Mouse (Mus musculus) MEL (cell line): Measurements from ENCODE around the gene Kdm4d. TPM values are rescaled to one million over a fixed set of nuclear protein-coding genes. Genes with fewer than 3 reads are reported as not detected.

Experiments used
- DNase-seq: peaks from one replicate; pipeline ENCODE4 v3.0.0; 2011; ENCODE audit warnings: low read depth, low spot score
- H3K27ac ChIP-seq: 2 replicates; pipeline ENCODE4 v1.5.1; 2012; ENCODE audit warnings: low read depth, mild to moderate bottlenecking, control low read depth, low read length, moderate library complexity; ENCODE audit not compliant: control insufficient read depth
- H3K27me3 ChIP-seq, 2 experiments: fragments of 150-350 bp in 1 of 2; sonication (generic) in 1 of 2; 2 replicates each; pipeline ENCODE4 v1.6.1; 2012; ENCODE audit warnings: low read length in 2 of 2, mild to moderate bottlenecking in 2 of 2, improper control_type of control experiment in 1 of 2, moderate library complexity in 1 of 2; ENCODE audit not compliant: insufficient read depth in 2 of 2, control insufficient read depth in 1 of 2
- H3K36me3 ChIP-seq, 2 experiments: 2 replicates each; pipeline ENCODE4 v1.6.1; 2012 to 2014; ENCODE audit warnings: low read length in 2 of 2, improper control_type of control experiment in 1 of 2, inconsistent platforms in 1 of 2, mild to moderate bottlenecking in 1 of 2; ENCODE audit not compliant: insufficient read depth in 2 of 2, control insufficient read depth in 1 of 2
- H3K4me1 ChIP-seq, 2 experiments: fragments of 150-350 bp in 1 of 2; sonication (generic) in 1 of 2; 2 replicates each; pipeline ENCODE4 v1.6.1; 2012; ENCODE audit warnings: low read length in 2 of 2, improper control_type of control experiment in 1 of 2, mild to moderate bottlenecking in 1 of 2; ENCODE audit not compliant: insufficient read depth in 2 of 2, control insufficient read depth in 1 of 2
- H3K4me3 ChIP-seq, 2 experiments: fragments of 150-350 bp in 1 of 2; sonication (generic) in 1 of 2; 2 replicates each; pipeline ENCODE4 v1.5.1; 2012; ENCODE audit warnings: low read depth in 2 of 2, low read length in 2 of 2, mild to moderate bottlenecking in 2 of 2, moderate library complexity in 2 of 2, control low read depth in 1 of 2, improper control_type of control experiment in 1 of 2; ENCODE audit not compliant: control insufficient read depth in 1 of 2, insufficient read depth in 1 of 2
- H3K79me2 ChIP-seq: 2 replicates; pipeline ENCODE4 v1.6.1; 2012; ENCODE audit warnings: mild to moderate bottlenecking, low read length, moderate library complexity; ENCODE audit not compliant: control insufficient read depth, poor library complexity, insufficient read depth
- H3K9ac ChIP-seq: 2 replicates; pipeline ENCODE4 v1.6.1; 2012; ENCODE audit warnings: low read depth, mild to moderate bottlenecking, control low read depth, low read length, moderate library complexity; ENCODE audit not compliant: control insufficient read depth, poor library complexity, severe bottlenecking
- H3K9me3 ChIP-seq: fragments of 150-350 bp; sonication (generic); replicated peaks from 2 replicates; pipeline ENCODE4 v1.6.1; 2012; ENCODE audit warnings: mild to moderate bottlenecking, low read length, improper control_type of control experiment, moderate library complexity; ENCODE audit not compliant: insufficient read depth
- CHD1 ChIP-seq: IDR thresholded peaks from 2 replicates; pipeline ENCODE4 v1.6.1; 2012; ENCODE audit warnings: low read depth, mild to moderate bottlenecking, inconsistent platforms, low read length, improper control_type of control experiment
- CTCF ChIP-seq, 3 experiments: IDR thresholded peaks in 2 of 3; conservative IDR thresholded peaks in 1 of 3; 2 replicates each; pipeline ENCODE4 v1.5.1; 2011 to 2012; ENCODE audit warnings: low read length in 3 of 3, low read depth in 2 of 3, mild to moderate bottlenecking in 2 of 3, improper control_type of control experiment in 1 of 3, inconsistent platforms in 1 of 3, mixed read lengths in 1 of 3, moderate library complexity in 1 of 3; ENCODE audit not compliant: control insufficient read depth in 1 of 3, insufficient read depth in 1 of 3, poor library complexity in 1 of 3, severe bottlenecking in 1 of 3
- E2F4 ChIP-seq: IDR thresholded peaks from 2 replicates; pipeline ENCODE4 v1.6.1; 2011; ENCODE audit warnings: low read depth, low read length, improper control_type of control experiment, borderline replicate concordance
- EP300 ChIP-seq, 2 experiments: IDR thresholded peaks; 2 replicates each; pipeline ENCODE4 v1.6.1; 2011; ENCODE audit warnings: improper control_type of control experiment in 2 of 2, low read length in 2 of 2, low read depth in 1 of 2, mild to moderate bottlenecking in 1 of 2
- ETS1 ChIP-seq: IDR thresholded peaks from 2 replicates; pipeline ENCODE4 v1.6.1; 2012; ENCODE audit warnings: low read depth, mild to moderate bottlenecking, inconsistent platforms, low read length, improper control_type of control experiment, moderate library complexity
- GATA1 ChIP-seq: IDR thresholded peaks from 2 replicates; pipeline ENCODE4 v1.6.1; 2011; ENCODE audit warnings: low read depth, low read length, improper control_type of control experiment
- HCFC1 ChIP-seq: IDR thresholded peaks from 2 replicates; pipeline ENCODE4 v1.6.1; 2012; ENCODE audit warnings: low read depth, mild to moderate bottlenecking, inconsistent platforms, low read length, improper control_type of control experiment, moderate library complexity
- JUND ChIP-seq: IDR thresholded peaks from 2 replicates; pipeline ENCODE4 v1.6.1; 2011; ENCODE audit warnings: low read depth, mild to moderate bottlenecking, improper control_type of control experiment, low read length
- KAT2A ChIP-seq: conservative IDR thresholded peaks from 2 replicates; pipeline ENCODE4 v1.6.1; 2012; ENCODE audit warnings: low read depth, low read length, improper control_type of control experiment, inconsistent platforms
- MAFK ChIP-seq: IDR thresholded peaks from 2 replicates; pipeline ENCODE4 v1.6.1; 2011; ENCODE audit warnings: low read depth, mild to moderate bottlenecking, low read length, improper control_type of control experiment, borderline replicate concordance
- MAZ ChIP-seq: IDR thresholded peaks from 2 replicates; pipeline ENCODE4 v1.6.1; 2012; ENCODE audit warnings: low read depth, mild to moderate bottlenecking, inconsistent platforms, low read length, improper control_type of control experiment
- MEF2A ChIP-seq: IDR thresholded peaks from 2 replicates; pipeline ENCODE4 v1.6.1; 2014; ENCODE audit warnings: low read depth, mild to moderate bottlenecking, inconsistent platforms, low read length, improper control_type of control experiment; ENCODE audit not compliant: poor library complexity, insufficient replicate concordance, severe bottlenecking; ENCODE audit errors: extremely low read depth
- MXI1 ChIP-seq: IDR thresholded peaks from 2 replicates; pipeline ENCODE4 v1.6.1; 2011; ENCODE audit warnings: mild to moderate bottlenecking, low read depth, low read length, improper control_type of control experiment
- MYC ChIP-seq: IDR thresholded peaks from 2 replicates; pipeline ENCODE4 v1.6.1; 2011; ENCODE audit warnings: low read depth, mild to moderate bottlenecking, low read length, improper control_type of control experiment, moderate library complexity
- NELFE ChIP-seq: IDR thresholded peaks from 2 replicates; pipeline ENCODE4 v1.6.1; 2011; ENCODE audit warnings: low read depth, low read length, improper control_type of control experiment
- POLR2A ChIP-seq, 2 experiments: IDR thresholded peaks; 2 replicates each; pipeline ENCODE4 v1.6.1; 2011 to 2012; ENCODE audit warnings: low read length in 2 of 2, mild to moderate bottlenecking in 2 of 2, control low read depth in 1 of 2, improper control_type of control experiment in 1 of 2, low read depth in 1 of 2, moderate library complexity in 1 of 2; ENCODE audit not compliant: control insufficient read depth in 1 of 2, insufficient read depth in 1 of 2, poor library complexity in 1 of 2
- POLR2AphosphoS2 ChIP-seq: IDR thresholded peaks from 2 replicates; pipeline ENCODE4 v1.6.1; 2011; ENCODE audit warnings: low read length, improper control_type of control experiment
- RAD21 ChIP-seq: IDR thresholded peaks from 2 replicates; pipeline ENCODE4 v1.6.1; 2011; ENCODE audit warnings: mild to moderate bottlenecking, low read depth, low read length, improper control_type of control experiment
- TAL1 ChIP-seq: IDR thresholded peaks from 2 replicates; pipeline ENCODE4 v1.6.1; 2012; ENCODE audit warnings: mild to moderate bottlenecking, inconsistent platforms, low read length, moderate library complexity, mixed read lengths
- TBP ChIP-seq: IDR thresholded peaks from 2 replicates; pipeline ENCODE4 v1.8.0; 2011; ENCODE audit warnings: low read depth, low read length, improper control_type of control experiment
- TCF12 ChIP-seq: IDR thresholded peaks from 2 replicates; pipeline ENCODE4 v1.6.1; 2014; ENCODE audit warnings: low read depth, mild to moderate bottlenecking, inconsistent platforms, low read length, improper control_type of control experiment, moderate library complexity
- UBTF ChIP-seq: IDR thresholded peaks from 2 replicates; pipeline ENCODE4 v1.6.1; 2012; ENCODE audit warnings: low read depth, mild to moderate bottlenecking, inconsistent platforms, low read length, improper control_type of control experiment, moderate library complexity, borderline replicate concordance; ENCODE audit not compliant: insufficient read depth
- USF1 ChIP-seq: IDR thresholded peaks from 2 replicates; pipeline ENCODE4 v1.6.1; 2014; ENCODE audit warnings: low read depth, mild to moderate bottlenecking, inconsistent platforms, low read length, improper control_type of control experiment, moderate library complexity
- USF2 ChIP-seq, 2 experiments: IDR thresholded peaks; 2 replicates each; pipeline ENCODE4 v1.6.1; 2011 to 2012; ENCODE audit warnings: improper control_type of control experiment in 2 of 2, low read length in 2 of 2, borderline replicate concordance in 1 of 2, inconsistent platforms in 1 of 2, low read depth in 1 of 2, mild to moderate bottlenecking in 1 of 2; ENCODE audit not compliant: insufficient read depth in 1 of 2
- ZC3H11A ChIP-seq: IDR thresholded peaks from 2 replicates; pipeline ENCODE4 v1.6.1; 2012; ENCODE audit warnings: low read depth, mild to moderate bottlenecking, inconsistent platforms, low read length, improper control_type of control experiment
- ZKSCAN1 ChIP-seq: IDR thresholded peaks from 2 replicates; pipeline ENCODE4 v1.6.1; 2012; ENCODE audit warnings: low read depth, mild to moderate bottlenecking, inconsistent platforms, low read length, improper control_type of control experiment, moderate library complexity
- ZNF384 ChIP-seq: IDR thresholded peaks from 2 replicates; pipeline ENCODE4 v1.6.1; 2012; ENCODE audit warnings: low read depth, mild to moderate bottlenecking, inconsistent platforms, low read length, improper control_type of control experiment
- polyA plus RNA-seq, 2 experiments: library from polyadenylated mRNA; stranded (reverse) in 1 of 2; unstranded in 1 of 2; fragments of >175 nt in 1 of 2; fragments of >200 nt in 1 of 2; gene quantifications; 2 replicates each; pipeline versions ENCODE4 v1.2.1 to v1.2.4; 2012; ENCODE audit warnings: low replicate concordance in 2 of 2, low read depth in 1 of 2; ENCODE audit not compliant: insufficient read length in 2 of 2, insufficient read depth in 1 of 2, missing spikeins in 1 of 2
- total RNA-seq: library from RNA; depleted of rRNA; stranded (reverse); fragments of 300-350 nt; gene quantifications from 2 replicates; pipeline ENCODE4 v1.2.3, GENCODE M21; 2012

Gene Kdm4d
- total and polyA plus RNA-seq, 3 experiments, result 0.40 to 0.58 TPM; not detected in 1

- TF ChIP-seq JUND, result 0 out of 2 replicates have a peak, but pooled peaks have one; percentile 11
- TF ChIP-seq MAFK, result no peak
- TF ChIP-seq MAZ, result no peak
- no peak for TF ChIP-seq MEF2A
- TF ChIP-seq RAD21, result peak; percentile 99
- peak in 2 of 3 experiments; percentile 100 for TF ChIP-seq CTCF (IDR thresholded peaks at IDR 0.05 in 2 of 3, conservative IDR thresholded peaks at IDR 0.05 in 1 of 3; ENCODE audit: control insufficient read depth in 1 of 3, insufficient read depth in 1 of 3, low read depth in 2 of 3, low read length in 3 of 3, poor library complexity in 1 of 3, severe bottlenecking in 1 of 3)
- TF ChIP-seq HCFC1, result no peak
- TF ChIP-seq TAL1, result no peak
- no peak for TF ChIP-seq ZNF384
- no peak for TF ChIP-seq MXI1
- no peak for TF ChIP-seq EP300 (IDR thresholded peaks at IDR 0.05; ENCODE audit: low read depth in 1 of 2, low read length in 2 of 2)
- TF ChIP-seq ZC3H11A, result peak; percentile 100
- no peak for TF ChIP-seq ZKSCAN1
- TF ChIP-seq MYC, result no peak
- no peak for TF ChIP-seq USF2 (IDR thresholded peaks at IDR 0.05; ENCODE audit: borderline replicate concordance in 1 of 2, insufficient read depth in 1 of 2, low read depth in 1 of 2, low read length in 2 of 2)
- TF ChIP-seq TBP, result peak; percentile 51; the same call in 1 of the 2 replicates
- no peak for TF ChIP-seq TCF12
- TF ChIP-seq CHD1, result no peak
Observed at GRCm38 (mm10) chr9:14523408-14524043, 23.2 kb upstream of the Kdm4d start (continued).

DNA sequence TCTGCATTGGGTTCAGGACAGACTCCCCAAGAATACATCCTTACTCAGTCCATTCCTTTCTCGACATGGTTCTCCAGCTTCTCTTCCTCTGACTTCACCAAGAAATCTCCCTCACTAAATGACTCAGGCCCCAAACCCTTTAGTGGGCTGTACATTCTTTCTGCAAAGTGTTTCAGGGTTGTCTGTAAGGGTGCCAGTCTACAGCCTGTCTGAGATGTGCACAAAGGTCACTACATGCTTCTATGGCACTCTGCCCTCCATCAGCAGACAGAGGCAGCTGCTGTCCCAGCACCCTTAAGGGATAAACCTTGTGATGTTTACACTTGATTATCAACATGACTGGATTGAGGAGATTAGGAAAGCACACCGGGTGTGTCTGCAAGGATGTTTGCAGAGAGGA, 21.4 kb upstream of the Kdm4d start:
- Histone ChIP-seq H3K36me3 (no peaks in the 10 kb centered on the region), H3K9me3 (no peaks in the 10 kb centered on the region), H3K27me3 (no peaks in the 10 kb centered on the region; a peak in 1 of 4 replicates), H3K79me2 (no peaks in the 10 kb centered on the region), H3K9ac (no peak overlapping the region), H3K4me3 (no peak overlapping the region), H3K4me1 (no peaks in the 10 kb centered on the region), H3K27ac (no peak overlapping the region)
- no peak for DNase-seq
- TF ChIP-seq TBP (no peak), UBTF (no peak), GATA1 (no peak), POLR2AphosphoS2 (no peak), ZKSCAN1 (no peak), MEF2A (no peak), POLR2A (IDR thresholded peaks at IDR 0.05; ENCODE audit: control insufficient read depth in 1 of 2, insufficient read depth in 1 of 2, low read depth in 1 of 2, low read length in 2 of 2, poor library complexity in 1 of 2) (no peak), EP300 (IDR thresholded peaks at IDR 0.05; ENCODE audit: low read depth in 1 of 2, low read length in 2 of 2) (no peak), TAL1 (no peak), MAZ (no peak), HCFC1 (no peak), ETS1 (no peak), ZNF384 (no peak), KAT2A (no peak), USF1 (no peak), NELFE (no peak), E2F4 (no peak), CHD1 (no peak)
